Mouse (Mus musculus) liver, embryonic 14.5 days (tissue): Measurements from ENCODE around the gene Glyatl3.

Experiments used
- CTCF ChIP-seq: IDR thresholded peaks from 2 replicates; pipeline ENCODE4 v1.5.1; 2016; ENCODE audit warnings: antibody characterized with exemption, low read depth, control low read depth
- EP300 ChIP-seq: IDR thresholded peaks from 2 replicates; pipeline ENCODE4 v1.6.1; 2016; ENCODE audit warnings: antibody characterized with exemption, low read depth

DNA sequence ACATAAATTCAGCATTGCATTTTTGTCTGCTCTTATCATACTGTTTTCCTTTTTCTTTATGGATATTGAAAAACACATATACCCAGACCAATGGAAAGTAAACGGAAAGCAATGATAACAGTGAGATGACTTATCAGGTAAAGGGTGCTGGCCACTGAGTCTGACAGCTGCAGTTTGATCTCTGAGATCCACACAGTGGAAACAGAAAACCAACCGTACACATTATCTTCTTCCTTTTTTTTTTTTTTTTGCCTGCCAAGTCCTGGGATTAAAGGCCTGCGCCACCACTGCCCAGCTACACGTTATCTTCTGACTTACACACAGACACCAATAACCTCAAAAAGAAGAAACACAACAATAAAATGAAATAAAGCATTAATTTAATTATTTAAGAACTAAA lies 10.8 kb downstream of the Glyatl3 start:
- no peak for TF ChIP-seq CTCF
- peak; percentile 37; the same call in 1 of the 2 replicates for TF ChIP-seq EP300
